Mouse (Mus musculus) large intestine, adult 2 months (tissue): Measurements from ENCODE around the gene Frmpd4. TPM values are rescaled to one million over a fixed set of nuclear protein-coding genes. Genes with fewer than 3 reads are reported as not detected.

ENCODE experiments used
- DNase-seq: peaks from one replicate; pipeline ENCODE4 v3.0.0-alpha.2; 2012; ENCODE audit warnings: low read depth, low spot score
- WGBS: fragments of 180-500 bp; shearing (Covaris S2); methylation state at CpG from one replicate; pipeline ENCODE4 v1.1.7; 2018; 5-methylcytosine and 5-hydroxymethylcytosine counted together
- polyA plus RNA-seq: library from polyadenylated mRNA; depleted of rRNA; stranded (reverse); fragments of >200 nt; gene quantifications from 2 replicates; pipeline ENCODE4 v1.2.3, GENCODE M21; 2012; rRNA removed

The Frmpd4 gene
- polyA plus RNA-seq, 1 experiment: 0.02 TPM

DNA sequence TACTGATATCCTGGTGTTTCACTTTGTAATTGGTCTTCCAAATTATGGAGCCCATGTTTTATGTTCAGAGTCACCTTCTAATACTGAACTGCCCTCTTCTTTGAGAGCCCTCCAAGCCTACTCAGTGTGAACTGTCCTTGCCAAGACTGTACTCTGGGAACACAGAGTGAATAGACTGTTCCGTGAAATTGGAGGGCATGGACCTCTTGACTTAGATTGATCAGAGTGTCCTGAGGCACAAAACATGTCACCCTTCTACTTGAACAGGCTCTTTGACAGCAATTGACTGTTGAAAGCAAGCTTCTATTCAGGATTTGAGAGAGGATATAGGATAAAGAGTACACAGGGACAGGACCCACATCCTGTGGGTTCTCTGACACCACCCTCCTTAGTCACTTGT lies 857.9 kb downstream of the Frmpd4 start:
- WGBS: 67% methylated on average over 1 of the region's 1 CpGs
- DNase-seq: no peak

DNA sequence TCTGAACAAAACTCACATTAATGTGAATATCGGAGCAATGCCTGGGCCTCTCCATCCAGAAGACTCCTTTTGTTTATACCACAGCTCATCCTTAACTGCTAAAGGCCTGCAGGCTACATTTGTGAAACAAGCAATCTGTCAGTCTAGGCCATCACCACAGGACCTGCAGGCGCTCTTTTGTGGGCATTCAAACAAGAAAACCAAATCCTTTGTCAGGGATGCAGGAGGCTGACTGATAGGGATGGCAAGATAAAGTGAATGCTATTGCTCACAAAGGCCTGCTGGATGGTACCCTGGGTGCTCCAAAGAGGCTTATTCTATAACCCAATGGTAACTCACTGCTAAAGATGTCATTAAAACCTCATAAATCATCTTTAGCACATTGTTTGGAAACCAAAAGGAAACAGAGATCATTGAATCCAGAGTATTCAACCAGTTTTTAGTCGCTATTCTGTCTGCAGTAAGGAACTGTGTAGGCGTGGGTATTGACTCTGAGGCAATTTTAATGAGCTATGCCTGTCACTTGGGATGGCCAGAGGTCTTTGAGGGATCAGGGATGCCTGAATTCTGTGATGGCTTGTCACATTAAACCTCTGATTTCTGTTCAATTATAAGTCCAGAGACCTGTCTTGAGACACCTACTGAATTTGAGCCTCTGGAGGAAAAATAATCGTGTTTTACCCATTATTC lies 922.1 kb downstream of the Frmpd4 start:
- WGBS: 52% methylated on average over 5 of the region's 5 CpGs
- no peak for DNase-seq

DNA sequence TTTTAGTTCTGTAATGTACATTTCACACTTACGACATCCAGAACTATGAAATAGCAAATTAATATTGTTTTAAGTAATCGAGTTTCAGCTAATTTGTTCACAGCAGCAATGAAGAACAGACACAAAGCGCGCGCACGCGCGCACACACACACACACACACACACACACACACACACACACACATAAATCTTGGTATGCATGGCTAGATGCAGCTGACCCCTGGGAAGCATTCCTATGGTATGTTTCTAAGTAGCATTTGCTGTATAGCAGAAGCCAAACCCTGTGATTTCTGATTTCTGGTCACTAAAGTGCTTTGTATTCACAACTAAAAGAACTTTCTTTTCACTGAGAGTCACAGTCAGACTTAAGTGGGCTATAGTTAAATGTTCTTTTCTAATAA lies 922.8 kb downstream of the Frmpd4 start:
- 83% methylated on average over 8 of the region's 8 CpGs for WGBS
- no peak for DNase-seq

- DNase-seq: no peak
Observed at GRCm38 (mm10) chrX:167597639-167598217, 979.3 kb downstream of the Frmpd4 start.

- DNase-seq: no peak
- WGBS: 88% methylated on average over 3 of the region's 3 CpGs
Observed at GRCm38 (mm10) chrX:167552827-167553226, 1024.2 kb downstream of the Frmpd4 start.

GRCm38 (mm10) chrX:167523151-167523550 lies 1053.9 kb downstream of the Frmpd4 start:
- DNase-seq: no peak
- WGBS: 68% methylated on average over 3 of the region's 3 CpGs

- DNase-seq: no peak
- whole genome bisulfite sequencing: 67% methylated on average over 4 of the region's 4 CpGs
Observed at GRCm38 (mm10) chrX:167522528-167522927, 1054.5 kb downstream of the Frmpd4 start.

GRCm38 (mm10) chrX:167518440-167518839 lies 1058.6 kb downstream of the Frmpd4 start:
- WGBS: 70% methylated on average over 2 of the region's 2 CpGs
- DNase-seq: no peak

- DNase-seq: peak; percentile 31
- WGBS: 25% methylated on average over 11 of the region's 11 CpGs
Observed at GRCm38 (mm10) chrX:167497780-167498179, 1079.3 kb downstream of the Frmpd4 start.

DNA sequence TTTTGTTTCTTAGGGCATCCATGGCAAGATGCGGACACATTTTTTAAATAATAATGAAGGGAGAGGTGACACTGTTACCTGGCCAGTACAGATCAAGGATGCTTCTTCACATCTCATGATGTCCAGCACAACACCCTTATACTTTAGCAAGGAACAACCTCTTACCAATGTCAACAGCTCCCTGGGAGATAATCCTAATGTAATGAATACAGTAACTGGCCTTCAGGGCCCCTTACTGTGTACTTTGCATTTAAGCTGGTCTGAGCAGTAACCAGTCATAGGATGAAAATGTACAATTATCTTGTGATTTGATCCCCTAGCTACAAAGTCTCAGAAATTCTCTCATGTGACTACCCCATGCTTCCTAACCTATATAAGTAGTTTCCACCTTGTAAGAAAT lies 1084.8 kb downstream of the Frmpd4 start:
- WGBS: 97% methylated on average over 1 of the region's 1 CpGs
- no peak for DNase-seq

GRCm38 (mm10) chrX:167491589-167492207 lies 1085.3 kb downstream of the Frmpd4 start:
- no peak for DNase-seq
- 9% methylated on average over 1 of the region's 1 CpGs for WGBS

GRCm38 (mm10) chrX:167483409-167484177 lies 1093.4 kb downstream of the Frmpd4 start:
- WGBS: 16% methylated on average over 4 of the region's 4 CpGs
- DNase-seq: peak; percentile 45

DNA sequence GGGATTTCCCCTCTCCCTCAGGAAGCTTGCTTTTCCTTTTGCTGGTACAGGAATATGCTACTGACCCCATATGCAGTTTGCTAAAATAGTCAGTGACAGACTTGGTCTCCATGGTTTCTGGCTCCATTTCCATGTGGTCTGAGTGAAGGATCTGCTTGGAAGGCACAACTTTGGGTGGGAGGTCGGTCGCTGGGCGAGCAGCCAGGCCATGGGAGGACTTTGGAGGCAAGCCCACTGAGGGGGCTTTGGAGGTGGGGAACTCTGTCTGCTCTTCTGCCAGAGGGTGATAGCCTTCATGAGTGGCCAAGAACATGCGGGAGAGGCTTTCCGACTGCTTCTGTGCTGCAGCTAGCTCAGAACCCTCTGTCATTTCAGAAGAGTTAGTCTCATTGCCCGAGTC lies 1099.4 kb downstream of the Frmpd4 start:
- no peak for DNase-seq
- WGBS: 80% methylated on average over 6 of the region's 6 CpGs

DNA sequence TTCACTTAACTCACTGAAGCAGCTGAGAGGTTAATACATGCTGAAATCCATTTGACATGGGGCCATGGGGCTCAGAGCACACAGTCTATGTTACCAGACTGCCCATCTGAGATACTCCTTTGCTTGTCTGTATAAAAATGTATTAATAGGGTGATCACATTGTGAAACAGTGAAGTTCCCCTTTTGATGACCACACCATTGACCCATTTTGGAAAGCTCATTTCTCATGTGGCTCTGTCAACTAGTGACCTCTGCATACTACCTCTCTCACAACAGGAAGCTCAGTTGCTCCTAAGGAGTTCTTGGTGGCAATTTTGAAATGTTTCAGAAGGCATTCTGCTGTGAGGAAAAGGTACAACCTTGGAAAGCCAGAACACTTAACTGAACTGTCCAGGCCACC lies 1142.1 kb downstream of the Frmpd4 start:
- DNase-seq: no peak

DNA sequence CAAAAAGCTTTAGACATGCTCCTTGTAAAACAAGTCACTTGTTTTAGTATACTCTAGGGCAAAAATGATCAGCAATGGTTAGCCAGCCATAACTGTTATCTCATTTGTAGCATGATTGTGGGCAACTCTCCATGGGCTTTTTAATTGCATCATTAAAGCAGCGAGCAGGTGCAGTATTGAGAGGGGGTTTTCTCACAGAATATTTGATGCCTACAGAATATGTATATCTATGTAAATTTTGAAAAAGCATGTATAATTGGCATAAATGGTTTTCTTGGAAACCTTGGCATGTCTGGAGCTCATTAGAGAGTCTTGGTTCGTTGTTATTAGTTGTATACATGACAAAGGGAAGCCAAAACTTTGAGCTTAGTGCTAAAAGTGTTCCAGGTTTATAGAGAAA lies 1143.1 kb downstream of the Frmpd4 start:
- WGBS: 61% methylated on average over 2 of the region's 2 CpGs
- DNase-seq: no peak

Other genes starting within 250 kb of the Frmpd4 start
- gene Msl3, start 96.7 kb upstream of the Frmpd4 start, polyA plus RNA-seq: 12.8 and 16.1 TPM in 2 replicates
- gene Arhgap6, start 217.9 kb upstream of the Frmpd4 start, polyA plus RNA-seq: 1.1 and 1.6 TPM in 2 replicates